Mouse (Mus musculus) spleen, adult 2 months (tissue): ENCODE measurements around the gene Noxa1. TPM values are rescaled to one million over a fixed set of nuclear protein-coding genes. Genes with fewer than 3 reads are reported as not detected.

Source experiments
- DNase-seq, 2 experiments: peaks; one replicate each; pipeline versions ENCODE4 v3.0.0 to v3.0.0-alpha.2; 2012 to 2021; ENCODE audit warnings: low spot score in 2 of 2, low read depth in 1 of 2
- H3K27ac ChIP-seq: fragments of 200-500 bp; 2 replicates; pipeline ENCODE4 v1.5.1; 2012; ENCODE audit warnings: low read length, inconsistent platforms; ENCODE audit not compliant: insufficient read depth
- H3K27me3 ChIP-seq: fragments of 200-500 bp; 2 replicates; pipeline ENCODE4 v1.6.1; 2012; ENCODE audit warnings: mild to moderate bottlenecking, moderate library complexity, low read length, inconsistent platforms; ENCODE audit not compliant: control insufficient read depth, insufficient read depth
- H3K36me3 ChIP-seq: fragments of 200-500 bp; 2 replicates; pipeline ENCODE4 v1.6.1; 2012; ENCODE audit warnings: mild to moderate bottlenecking, low read length, inconsistent platforms; ENCODE audit not compliant: control insufficient read depth, insufficient read depth
- H3K4me1 ChIP-seq: fragments of 200-500 bp; 2 replicates; pipeline ENCODE4 v1.6.1; 2011; ENCODE audit warnings: inconsistent platforms; ENCODE audit not compliant: control insufficient read depth, insufficient read depth, insufficient read length
- H3K4me3 ChIP-seq: fragments of 200-500 bp; 2 replicates; pipeline ENCODE4 v1.5.1; 2011; ENCODE audit warnings: mild to moderate bottlenecking, inconsistent platforms; ENCODE audit not compliant: insufficient read depth, insufficient read length; ENCODE audit errors: extremely low read depth
- CTCF ChIP-seq: fragments of 200-500 bp; IDR thresholded peaks from 2 replicates; pipeline ENCODE4 v1.5.1; 2011; ENCODE audit warnings: mild to moderate bottlenecking, inconsistent platforms; ENCODE audit not compliant: insufficient read depth, insufficient read length, insufficient replicate concordance; ENCODE audit errors: extremely low read depth
- POLR2A ChIP-seq: fragments of 200-500 bp; IDR thresholded peaks from 2 replicates; pipeline ENCODE4 v1.6.1; 2011; ENCODE audit warnings: low read depth, low read length, inconsistent platforms
- WGBS: fragments of 180-500 bp; shearing (Covaris S2); methylation state at CpG from one replicate; pipeline ENCODE4 v1.1.7; 2018; 5-methylcytosine and 5-hydroxymethylcytosine counted together
- polyA plus RNA-seq: library from polyadenylated mRNA; depleted of rRNA; stranded (reverse); fragments of >200 nt; gene quantifications from 2 replicates; pipeline ENCODE4 v1.2.3, GENCODE M21; 2012

Noxa1 gene
- polyA plus RNA-seq, 1 experiment, result 0.21 TPM

DNA sequence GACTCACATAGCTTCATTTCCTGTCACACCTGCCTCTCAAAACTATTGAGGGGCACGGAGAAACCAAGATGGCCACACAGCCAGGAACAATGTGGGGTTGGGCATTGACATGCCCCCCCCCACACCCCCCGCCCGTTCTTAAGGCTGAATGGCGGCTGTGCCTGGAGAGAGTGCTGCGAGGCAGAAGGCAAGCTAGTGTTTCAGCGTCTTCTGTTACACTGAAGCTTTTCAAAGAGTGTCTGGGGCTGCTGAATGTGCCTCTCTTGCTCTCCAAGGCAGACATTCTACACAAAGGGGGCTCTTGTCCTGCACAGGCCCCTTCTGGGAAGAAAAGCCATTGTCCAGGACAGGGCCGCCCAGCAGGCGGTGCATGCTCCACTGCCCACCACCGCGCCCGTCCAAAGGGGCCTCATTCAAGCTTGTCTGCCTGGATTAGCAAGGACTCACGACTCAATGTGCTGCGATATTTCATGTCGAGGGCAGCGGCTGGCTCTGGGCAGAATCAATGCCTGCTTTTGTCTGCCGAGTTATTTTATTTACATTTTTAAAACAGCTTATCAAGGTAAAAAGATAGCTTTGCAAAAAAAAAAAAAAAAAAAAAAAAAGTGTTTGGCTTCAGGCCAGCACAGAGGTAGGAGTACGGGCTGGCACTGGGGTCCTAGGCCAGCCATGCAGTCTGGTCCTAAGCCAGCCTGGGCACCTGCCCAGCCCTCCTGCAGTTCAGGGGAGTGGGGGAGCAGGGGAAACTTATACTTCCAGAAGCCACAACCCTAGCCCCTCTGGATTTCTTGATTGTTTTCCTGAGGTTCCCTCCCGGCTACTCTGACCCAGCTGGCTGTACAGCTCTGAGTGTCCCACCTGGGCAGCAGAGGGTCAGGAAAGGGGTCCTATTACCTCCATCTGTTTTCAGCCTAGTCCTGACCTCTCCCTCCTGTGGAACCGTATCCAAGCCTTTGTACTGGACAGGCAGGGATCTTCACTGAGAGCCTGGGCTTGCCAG is 31.4 kb upstream of the Noxa1 start:
- TF ChIP-seq POLR2A, result no peak
- TF ChIP-seq CTCF, result no peak
- Histone ChIP-seq H3K27me3 (no peaks in the 10 kb centered on the region), H3K36me3 (no peaks in the 10 kb centered on the region), H3K4me1 (no peaks in the 10 kb centered on the region), H3K27ac (no peak overlapping the region), H3K4me3 (no peak overlapping the region)
- DNase-seq, result no peak
- WGBS, result 86% methylated on average over 19 of the region's 19 CpGs

DNA sequence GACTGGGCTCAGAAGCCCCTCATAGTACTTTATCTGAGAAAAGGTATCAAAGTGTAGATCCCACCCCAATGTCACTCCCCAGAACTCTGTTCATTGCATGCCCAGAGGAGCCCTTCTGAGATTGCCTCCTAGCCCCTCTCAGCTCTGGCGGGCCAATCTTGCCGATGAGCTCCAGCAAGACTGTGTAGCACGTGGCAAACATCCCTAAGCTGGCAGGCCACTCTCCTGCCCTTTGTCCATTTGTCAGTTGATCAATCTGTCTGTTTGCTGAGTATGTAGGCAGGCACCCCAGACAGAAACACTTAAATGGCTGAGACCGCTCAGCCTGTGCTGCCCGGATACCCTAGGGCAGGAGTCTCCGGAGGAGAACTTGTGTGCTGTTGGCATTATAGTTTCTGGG is 30.2 kb upstream of the Noxa1 start:
- DNase-seq, result no peak
- Histone ChIP-seq H3K4me3 (no peak overlapping the region), H3K4me1 (0 out of 2 replicates have a peak, but pooled peaks cover 4% of the 10 kb centered on the region), H3K36me3 (no peaks in the 10 kb centered on the region), H3K27ac (no peak overlapping the region), H3K27me3 (no peaks in the 10 kb centered on the region)
- 96% methylated on average over 6 of the region's 6 CpGs for WGBS
- TF ChIP-seq POLR2A, result no peak

DNA sequence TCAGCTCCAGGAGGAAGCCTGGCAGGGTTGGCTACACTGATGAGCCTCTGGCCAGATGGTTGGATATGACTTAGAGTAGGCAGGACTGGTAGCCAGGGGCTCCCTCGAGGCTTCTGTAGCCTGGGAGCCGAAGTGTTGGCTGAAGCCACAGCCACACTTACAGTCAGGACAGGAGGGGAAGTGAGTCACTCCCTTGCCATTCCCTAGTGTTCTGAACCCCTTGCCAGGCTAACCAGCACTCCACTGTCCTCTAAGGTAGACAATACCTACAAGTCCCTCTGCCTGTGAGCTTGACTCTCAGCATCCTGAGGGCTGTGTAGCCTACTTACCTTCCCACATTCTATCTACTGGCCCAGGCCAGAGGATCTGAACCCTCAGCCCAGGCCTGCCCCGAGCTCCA is 29.5 kb upstream of the Noxa1 start:
- WGBS, result 51% methylated on average over 3 of the region's 3 CpGs
- TF ChIP-seq CTCF (no peak), POLR2A (no peak)
- no peak for DNase-seq
- H3K4me3 ChIP-seq, result no peak overlapping the region
- no peaks in the 10 kb centered on the region for H3K36me3 ChIP-seq
- H3K4me1 ChIP-seq, result 0 out of 2 replicates have a peak, but pooled peaks cover 4% of the 10 kb centered on the region
- no peaks in the 10 kb centered on the region for H3K27me3 ChIP-seq
- H3K27ac ChIP-seq, result no peak overlapping the region

DNA sequence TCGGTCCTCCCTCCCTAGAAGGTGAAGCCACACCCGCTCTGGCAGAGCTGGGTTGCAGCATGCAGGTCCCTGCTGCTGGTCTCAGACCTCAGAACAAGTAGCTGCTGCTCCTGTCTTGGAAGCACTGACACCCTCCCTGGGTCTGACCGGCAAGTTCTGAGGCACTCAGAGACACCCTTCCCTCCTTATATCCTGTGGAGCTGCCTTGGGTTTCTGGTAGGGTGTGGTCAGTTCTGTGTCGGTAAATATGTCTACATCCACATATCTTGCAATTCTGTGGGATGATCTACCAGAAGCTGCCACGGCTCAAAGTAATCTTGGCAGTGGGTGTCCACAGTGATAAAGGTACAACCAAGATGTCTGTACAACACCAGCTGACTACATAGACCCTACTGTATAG is 28.6 kb upstream of the Noxa1 start:
- TF ChIP-seq POLR2A (no peak), CTCF (no peak)
- no peaks in the 10 kb centered on the region for H3K36me3 ChIP-seq

DNA sequence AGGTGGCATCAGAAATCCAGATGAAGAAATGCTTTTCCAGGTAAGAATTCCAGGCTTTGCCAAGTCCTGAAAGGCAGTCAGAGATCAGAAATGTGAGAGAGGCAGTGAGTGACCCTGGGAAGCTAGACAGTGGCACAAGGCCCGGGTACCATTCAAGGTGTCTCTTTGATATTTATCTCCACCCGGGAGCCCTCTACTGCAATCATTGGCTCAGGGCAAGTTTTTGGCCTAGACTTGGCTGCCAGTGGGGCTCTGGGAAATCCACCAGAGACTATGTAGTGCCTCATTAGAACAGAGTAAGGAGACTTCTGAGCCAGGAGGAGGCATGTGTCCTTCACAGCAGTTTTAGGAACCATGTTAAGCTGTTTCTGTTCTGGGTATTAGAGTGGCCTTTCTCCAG is 27.7 kb upstream of the Noxa1 start:
- Histone ChIP-seq H3K27me3 (no peaks in the 10 kb centered on the region), H3K36me3 (no peaks in the 10 kb centered on the region), H3K4me1 (0 out of 2 replicates have a peak, but pooled peaks cover 4% of the 10 kb centered on the region), H3K4me3 (no peak overlapping the region), H3K27ac (no peak overlapping the region)
- 79% methylated on average over 2 of the region's 2 CpGs for WGBS
- no peak for TF ChIP-seq POLR2A
- DNase-seq, result no peak

More for the DNA sequence above, 28.6 kb upstream of the Noxa1 start:
- Histone ChIP-seq H3K4me3 (no peak overlapping the region), H3K4me1 (0 out of 2 replicates have a peak, but pooled peaks cover 4% of the 10 kb centered on the region), H3K27ac (no peak overlapping the region), H3K27me3 (no peaks in the 10 kb centered on the region)
- DNase-seq, result no peak
- 83% methylated on average over 5 of the region's 5 CpGs for WGBS

DNA sequence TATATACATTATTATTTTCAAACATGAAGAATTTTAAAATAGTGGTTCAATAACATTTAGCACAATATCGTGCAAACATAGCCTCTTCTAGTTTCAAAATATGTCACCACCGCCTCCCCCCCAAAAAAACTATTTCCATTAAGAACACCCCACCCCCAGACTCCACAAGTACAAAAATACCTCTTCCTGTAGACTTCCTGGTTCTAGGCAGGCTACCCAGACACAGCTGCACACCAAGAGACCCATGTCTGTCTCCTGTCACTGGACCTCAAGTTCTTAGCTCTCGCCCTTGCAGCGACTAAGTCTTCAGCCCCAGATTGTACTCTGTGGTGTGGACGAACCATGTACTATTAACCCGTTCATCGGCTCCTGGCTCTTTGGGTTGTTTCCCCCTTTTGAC is 26.0 kb upstream of the Noxa1 start:
- Histone ChIP-seq H3K4me3 (no peak overlapping the region), H3K27ac (no peak overlapping the region), H3K36me3 (no peaks in the 10 kb centered on the region), H3K4me1 (0 out of 2 replicates have a peak, but pooled peaks cover 4% of the 10 kb centered on the region), H3K27me3 (no peaks in the 10 kb centered on the region)
- DNase-seq, result no peak
- no peak for TF ChIP-seq POLR2A
- no peak for TF ChIP-seq CTCF
- WGBS, result 14% methylated on average over 7 of the region's 7 CpGs

DNA sequence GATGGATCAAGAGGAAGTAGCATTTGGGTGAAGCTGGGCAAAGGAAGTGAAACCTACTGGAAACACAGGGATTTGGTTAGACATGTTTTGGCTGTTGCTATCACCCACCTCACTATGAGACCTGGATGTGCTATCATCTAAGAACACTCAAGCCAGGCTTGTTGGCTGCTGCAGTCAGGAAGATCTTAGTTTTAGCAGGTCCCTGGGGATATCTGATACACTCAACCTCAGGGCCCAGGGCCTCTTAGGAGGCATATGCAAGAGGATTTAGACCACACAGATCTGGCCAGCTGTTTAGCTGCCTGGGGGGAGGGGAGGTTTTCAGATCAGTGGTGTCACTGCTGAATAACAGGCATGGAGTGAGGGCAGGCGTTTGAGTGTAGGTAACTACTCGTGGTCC is 20.5 kb upstream of the Noxa1 start:
- Histone ChIP-seq H3K27me3 (no peaks in the 10 kb centered on the region), H3K27ac (no peak overlapping the region), H3K4me3 (no peak overlapping the region), H3K36me3 (no peaks in the 10 kb centered on the region), H3K4me1 (no peaks in the 10 kb centered on the region)
- DNase-seq, result no peak
- no peak for TF ChIP-seq POLR2A
- no peak for TF ChIP-seq CTCF
- WGBS, result 34% methylated on average over 2 of the region's 2 CpGs
